Mouse (Mus musculus) limb, embryonic 15.5 days (tissue): ENCODE measurements around the gene Fyco1. TPM values are rescaled to one million over a fixed set of nuclear protein-coding genes. Genes with fewer than 3 reads are reported as not detected.
A peak's percentile ranks its signal among the peaks of the same experiment; 100 is the strongest.
"Not testable (repeated sequence)": the region's sequence is repeated elsewhere in the genome, so short reads cannot be mapped to it uniquely, and the experiment has no call there.

Source experiments
- ATAC-seq: fragments of 200-750 bp; cut with Nextera tagmentation; 2 replicates; pipeline ENCODE4 v1.8.0; 2017; ENCODE audit warnings: low read depth, moderate TSS enrichment; ENCODE audit not compliant: insufficient number of reproducible peaks, low FRiP score, low TSS enrichment
- H3K27ac ChIP-seq: fragments of 300-500 bp; sonication (generic); 2 replicates; pipeline ENCODE4 v1.5.1; 2015; ENCODE audit warnings: moderate library complexity, mild to moderate bottlenecking, inconsistent platforms
- H3K27me3 ChIP-seq: fragments of 300-500 bp; sonication (generic); 2 replicates; pipeline ENCODE4 v1.6.1; 2015; ENCODE audit warnings: inconsistent platforms
- H3K36me3 ChIP-seq: fragments of 300-500 bp; sonication (generic); 2 replicates; pipeline ENCODE4 v1.6.1; 2015; ENCODE audit warnings: inconsistent platforms
- H3K4me1 ChIP-seq: fragments of 300-500 bp; sonication (generic); 2 replicates; pipeline ENCODE4 v1.6.1; 2015; ENCODE audit warnings: inconsistent platforms
- H3K4me2 ChIP-seq: fragments of 300-500 bp; sonication (generic); 2 replicates; pipeline ENCODE4 v1.6.1; 2015; ENCODE audit warnings: mild to moderate bottlenecking, inconsistent platforms
- H3K4me3 ChIP-seq: fragments of 300-500 bp; sonication (generic); 2 replicates; pipeline ENCODE4 v1.5.1; 2015; ENCODE audit warnings: mild to moderate bottlenecking, inconsistent platforms
- H3K9ac ChIP-seq: fragments of 300-500 bp; sonication (generic); 2 replicates; pipeline ENCODE4 v1.6.1; 2015; ENCODE audit warnings: inconsistent platforms
- H3K9me3 ChIP-seq: fragments of 300-500 bp; sonication (generic); 2 replicates; pipeline ENCODE4 v1.6.1; 2016; ENCODE audit warnings: inconsistent platforms
- WGBS: fragments of 180-500 bp; shearing (Covaris S2); methylation state at CpG from one replicate; pipeline ENCODE4 v1.1.7; 2015; 5-methylcytosine and 5-hydroxymethylcytosine counted together
- polyA plus RNA-seq: library from polyadenylated mRNA; unstranded; fragments of >200 nt; fragmentation: Nextera tagmentation; extraction: Ambion mirVana; gene quantifications from 2 replicates; pipeline ENCODE4 v1.2.1, GENCODE M21; 2015

Fyco1 gene
- polyA plus RNA-seq, 1 experiment from 2014 or later, result 16.2 TPM

- Histone ChIP-seq H3K27me3 (no peaks in the 10 kb centered on the region), H3K36me3 (peaks cover 51% of the 10 kb centered on the region), H3K4me3 (no peak overlapping the region), H3K4me1 (no peaks in the 10 kb centered on the region), H3K9me3 (no peaks in the 10 kb centered on the region), H3K27ac (no peak overlapping the region), H3K4me2 (no peak overlapping the region), H3K9ac (no peak overlapping the region)
- WGBS, result 86% methylated on average over 3 of the region's 3 CpGs
- no peak for ATAC-seq
Measured at GRCm38 (mm10) chr9:123811831-123812230, 39.9 kb downstream of the Fyco1 start.

- ATAC-seq, result no peak
- Histone ChIP-seq H3K27me3 (no peaks in the 10 kb centered on the region), H3K9me3 (no peaks in the 10 kb centered on the region), H3K9ac (no peak overlapping the region), H3K4me1 (no peaks in the 10 kb centered on the region), H3K36me3 (peaks cover 27% of the 10 kb centered on the region), H3K4me3 (no peak overlapping the region), H3K27ac (no peak overlapping the region), H3K4me2 (no peak overlapping the region)
- 66% methylated on average over 7 of the region's 7 CpGs for WGBS
Measured at GRCm38 (mm10) chr9:123808583-123808982, 43.1 kb downstream of the Fyco1 start.

GRCm38 (mm10) chr9:123806267-123806666 lies 45.4 kb downstream of the Fyco1 start, which contains the start of gene Cxcr6:
Gene Cxcr6 (plus strand): TSS chr9:123806475.
- Histone ChIP-seq H3K9ac (no peak within 1 kb of the TSS), H3K9me3 (no peaks in the 10 kb centered on the region), H3K4me2 (no peak within 1 kb of the TSS), H3K4me1 (no peaks in the 10 kb centered on the region), H3K27me3 (no peaks in the 10 kb centered on the region), H3K36me3 (peaks cover 30% of the 10 kb centered on the region), H3K4me3 (no peak within 1 kb of the TSS), H3K27ac (no peak within 1 kb of the TSS)
- 85% methylated on average over 5 of the region's 5 CpGs for WGBS
- ATAC-seq, result no peak

DNA sequence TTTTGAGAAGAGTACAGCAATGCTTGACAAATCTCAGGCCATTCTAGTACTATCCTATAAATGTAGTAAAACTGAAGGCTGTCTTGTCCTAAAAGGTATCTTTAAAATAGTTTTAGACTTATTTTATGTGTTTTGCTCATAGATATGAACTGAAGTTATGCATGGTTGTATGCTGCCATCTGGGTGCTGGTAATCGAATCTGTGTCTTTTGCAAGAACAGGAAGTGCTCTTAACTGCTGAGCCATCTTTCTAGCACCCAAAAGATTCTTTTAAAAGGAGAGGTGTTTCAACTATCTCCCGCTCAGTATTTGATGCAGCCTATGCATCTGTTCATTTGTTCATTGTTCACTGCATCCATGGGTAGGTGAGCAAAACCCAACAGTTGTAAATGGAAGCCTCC lies 46.5 kb downstream of the Fyco1 start:
- Histone ChIP-seq H3K4me2 (no peak overlapping the region), H3K27me3 (no peaks in the 10 kb centered on the region), H3K9ac (no peak overlapping the region), H3K36me3 (peaks cover 31% of the 10 kb centered on the region), H3K4me3 (no peak overlapping the region), H3K9me3 (no peaks in the 10 kb centered on the region), H3K27ac (no peak overlapping the region), H3K4me1 (no peaks in the 10 kb centered on the region)
- no peak for ATAC-seq
- WGBS, result 90% methylated on average over 2 of the region's 2 CpGs

DNA sequence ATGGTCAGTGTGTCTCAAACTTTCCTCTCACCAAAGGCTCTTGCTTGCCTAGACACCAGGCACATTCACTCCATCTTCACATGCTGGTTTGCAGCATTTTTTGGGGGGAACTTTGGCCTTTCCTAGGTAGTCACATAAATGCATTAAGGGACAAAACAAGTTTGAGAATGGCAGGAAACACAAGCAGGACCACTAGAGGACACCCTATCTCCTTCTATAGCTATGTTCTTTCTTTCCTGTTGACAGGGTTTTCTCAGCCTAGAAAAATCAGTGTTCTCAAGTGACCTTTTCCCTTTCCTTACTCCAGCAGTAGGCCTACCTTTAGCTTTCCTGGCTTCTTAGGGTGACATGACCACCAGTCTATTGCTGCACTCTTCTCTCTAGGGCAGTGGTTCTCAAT lies 48.8 kb downstream of the Fyco1 start:
- Histone ChIP-seq H3K27ac (no peak overlapping the region), H3K4me1 (no peaks in the 10 kb centered on the region), H3K4me3 (no peak overlapping the region), H3K4me2 (no peak overlapping the region), H3K27me3 (no peaks in the 10 kb centered on the region), H3K9ac (no peak overlapping the region), H3K36me3 (peaks cover 29% of the 10 kb centered on the region), H3K9me3 (no peaks in the 10 kb centered on the region)
- ATAC-seq, result no peak

DNA sequence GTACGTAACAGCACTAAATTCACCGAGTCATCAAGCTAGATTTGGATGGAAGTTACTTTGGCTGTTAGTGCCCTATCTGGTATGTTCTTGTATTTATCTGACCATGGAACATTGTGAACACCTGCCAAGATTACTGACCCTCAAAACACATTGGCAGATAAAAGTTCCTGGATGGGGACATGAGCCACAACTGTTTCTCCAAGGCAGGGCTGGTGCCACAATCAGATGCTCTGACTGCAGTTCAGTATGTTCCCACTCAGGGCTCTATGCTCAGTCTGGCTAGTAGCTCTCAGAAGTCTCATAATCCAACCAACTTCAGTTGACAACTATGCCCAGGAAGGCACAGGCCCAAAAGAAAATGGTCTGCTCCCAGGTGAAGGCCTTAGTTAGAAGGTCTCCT lies 49.3 kb downstream of the Fyco1 start:
- Histone ChIP-seq H3K4me2 (no peak overlapping the region), H3K9ac (no peak overlapping the region), H3K9me3 (no peaks in the 10 kb centered on the region), H3K27ac (no peak overlapping the region), H3K36me3 (peaks cover 31% of the 10 kb centered on the region), H3K4me1 (no peaks in the 10 kb centered on the region), H3K4me3 (no peak overlapping the region), H3K27me3 (no peaks in the 10 kb centered on the region)
- WGBS, result 93% methylated on average over 2 of the region's 2 CpGs
- ATAC-seq, result no peak

GRCm38 (mm10) chr9:123801527-123801926 lies 50.2 kb downstream of the Fyco1 start:
- Histone ChIP-seq H3K9ac (no peak overlapping the region), H3K4me2 (no peak overlapping the region), H3K27me3 (no peaks in the 10 kb centered on the region), H3K27ac (no peak overlapping the region), H3K36me3 (peaks cover 40% of the 10 kb centered on the region), H3K9me3 (no peaks in the 10 kb centered on the region), H3K4me3 (no peak overlapping the region), H3K4me1 (no peaks in the 10 kb centered on the region)
- WGBS, result 90% methylated on average over 1 of the region's 1 CpGs
- no peak for ATAC-seq

GRCm38 (mm10) chr9:123796174-123796573 lies 55.5 kb downstream of the Fyco1 start:
- Histone ChIP-seq H3K9me3 (no peaks in the 10 kb centered on the region), H3K27ac (no peak overlapping the region), H3K4me2 (no peak overlapping the region), H3K27me3 (no peaks in the 10 kb centered on the region), H3K4me1 (no peaks in the 10 kb centered on the region), H3K36me3 (peaks cover 58% of the 10 kb centered on the region), H3K9ac (no peak overlapping the region), H3K4me3 (no peak overlapping the region)
- no peak for ATAC-seq
- 64% methylated on average over 3 of the region's 3 CpGs for WGBS

- Histone ChIP-seq H3K36me3 (peaks cover 52% of the 10 kb centered on the region), H3K9ac (no peak overlapping the region), H3K4me3 (no peak overlapping the region), H3K9me3 (peaks cover under 1% of the 10 kb centered on the region; the same call in 1 of the 2 replicates), H3K4me2 (no peak overlapping the region), H3K4me1 (no peaks in the 10 kb centered on the region), H3K27ac (no peak overlapping the region), H3K27me3 (no peaks in the 10 kb centered on the region)
- no peak for ATAC-seq
- 74% methylated on average over 4 of the region's 4 CpGs for WGBS
Measured at GRCm38 (mm10) chr9:123788855-123789529, 62.7 kb downstream of the Fyco1 start.

DNA sequence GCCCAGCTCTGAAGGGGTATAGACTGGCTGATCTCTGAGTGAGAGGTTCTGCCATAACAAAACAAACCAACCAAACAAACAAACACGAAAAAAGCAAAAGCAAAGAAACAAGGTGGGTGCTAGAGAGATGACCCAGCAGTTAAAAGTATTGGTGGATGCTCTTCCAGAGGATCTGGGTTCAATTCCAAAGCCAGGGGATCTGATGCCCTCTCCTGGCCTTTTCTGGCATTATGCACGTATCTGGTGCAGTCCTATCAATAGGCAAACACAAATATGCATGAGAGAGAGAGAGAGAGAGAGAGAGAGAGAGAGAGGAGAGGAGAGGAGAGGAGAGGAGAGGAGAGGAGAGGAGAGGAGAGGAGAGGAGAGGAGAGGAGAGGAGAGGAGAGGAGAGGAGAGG lies 78.4 kb downstream of the Fyco1 start:
- WGBS, result 38% methylated on average over 2 of the region's 2 CpGs
- H3K4me3 ChIP-seq, H3K4me2 ChIP-seq, H3K27ac ChIP-seq, H3K9ac ChIP-seq, H3K9me3 ChIP-seq, H3K36me3 ChIP-seq, H3K27me3 ChIP-seq, ATAC-seq, H3K4me1 ChIP-seq: not testable (repeated sequence)

- H3K27ac ChIP-seq, result peak overlapping the region; percentile 54; the same call in 1 of the 2 replicates
- H3K4me2 ChIP-seq, result no peak overlapping the region
Measured at GRCm38 (mm10) chr9:123769532-123769931, 82.2 kb downstream of the Fyco1 start.

DNA sequence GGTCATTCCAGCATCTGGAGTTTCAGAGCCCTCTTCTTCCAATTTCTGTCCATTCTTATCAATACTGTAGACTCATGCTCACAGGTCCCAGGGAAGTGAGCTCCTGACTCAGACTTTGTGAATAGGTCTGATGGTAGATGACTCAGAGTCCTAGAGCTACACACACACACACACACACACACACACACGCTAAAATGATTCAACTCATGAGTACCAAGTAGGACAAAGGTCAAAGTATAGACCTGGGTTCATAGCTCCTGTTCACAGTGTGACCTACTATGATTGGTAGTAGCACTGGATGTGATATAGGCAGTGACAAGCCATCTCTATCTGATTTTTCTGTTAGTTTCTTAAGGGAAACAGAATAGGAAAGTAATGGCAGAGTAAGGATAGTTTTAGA lies 83.3 kb downstream of the Fyco1 start:
- no peak overlapping the region for H3K4me3 ChIP-seq
- H3K36me3 ChIP-seq, result no peaks in the 10 kb centered on the region
- ATAC-seq, result no peak
- H3K27me3 ChIP-seq, result no peaks in the 10 kb centered on the region
- no peak overlapping the region for H3K27ac ChIP-seq
- no peak overlapping the region for H3K9ac ChIP-seq
- H3K9me3 ChIP-seq, result no peaks in the 10 kb centered on the region
- no peaks in the 10 kb centered on the region for H3K4me1 ChIP-seq
- WGBS, result 63% methylated on average over 1 of the region's 1 CpGs
- no peak overlapping the region for H3K4me2 ChIP-seq

More at GRCm38 (mm10) chr9:123769532-123769931, 82.2 kb downstream of the Fyco1 start:
- 55% methylated on average over 6 of the region's 6 CpGs for WGBS
- no peak overlapping the region for H3K9ac ChIP-seq
- no peaks in the 10 kb centered on the region for H3K4me1 ChIP-seq
- H3K27me3 ChIP-seq, result no peaks in the 10 kb centered on the region
- no peak overlapping the region for H3K4me3 ChIP-seq
- H3K9me3 ChIP-seq, result no peaks in the 10 kb centered on the region
- no peaks in the 10 kb centered on the region for H3K36me3 ChIP-seq
- no peak for ATAC-seq

DNA sequence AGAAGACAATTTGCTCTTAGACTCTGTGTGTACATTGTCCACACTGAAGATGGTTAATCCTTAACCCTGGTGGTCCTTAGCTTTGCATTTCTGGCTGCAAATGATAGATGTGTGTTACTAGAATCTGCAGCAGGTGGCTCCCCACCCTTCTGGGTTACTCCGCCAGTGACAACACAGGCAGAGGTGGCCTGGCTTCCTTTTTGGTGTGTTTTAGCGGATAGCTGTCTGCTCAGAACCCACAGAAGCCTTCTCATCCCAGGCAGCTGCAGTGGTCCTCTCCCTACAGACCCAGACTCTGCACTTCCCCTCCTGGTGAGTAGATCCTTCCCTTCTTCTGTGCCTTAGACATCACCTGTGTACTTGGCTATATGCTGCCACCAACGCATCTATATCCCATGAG lies 84.7 kb downstream of the Fyco1 start:
- H3K4me2 ChIP-seq, result no peak overlapping the region
- no peaks in the 10 kb centered on the region for H3K36me3 ChIP-seq
- no peaks in the 10 kb centered on the region for H3K27me3 ChIP-seq
- H3K9ac ChIP-seq, result no peak overlapping the region
- no peaks in the 10 kb centered on the region for H3K9me3 ChIP-seq
- 84% methylated on average over 3 of the region's 3 CpGs for WGBS
- no peak overlapping the region for H3K4me3 ChIP-seq
- ATAC-seq, result no peak
- H3K4me1 ChIP-seq, result no peaks in the 10 kb centered on the region
- H3K27ac ChIP-seq, result no peak overlapping the region
